Mouse (Mus musculus) midbrain, embryonic 12.5 days (tissue): ENCODE data around the gene Smarca4. TPM values are rescaled to one million over a fixed set of nuclear protein-coding genes. Genes with fewer than 3 reads are reported as not detected.
"Not testable (repeated sequence)": the region's sequence is repeated elsewhere in the genome, so short reads cannot be mapped to it uniquely, and the experiment has no call there.

Experiments used
- ATAC-seq: fragments of 200-750 bp; cut with Nextera tagmentation; 2 replicates; pipeline ENCODE4 v1.8.0; 2017; ENCODE audit warnings: low read depth, moderate TSS enrichment, moderate library complexity; ENCODE audit not compliant: low FRiP score
- H3K27ac ChIP-seq: fragments of 300-500 bp; sonication (generic); replicated peaks from 2 replicates; pipeline ENCODE4 v1.5.1; 2016; ENCODE audit warnings: mild to moderate bottlenecking
- H3K27me3 ChIP-seq: fragments of 300-500 bp; sonication (generic); 2 replicates; pipeline ENCODE4 v1.6.1; 2016; ENCODE audit warnings: mild to moderate bottlenecking
- H3K36me3 ChIP-seq: fragments of 300-500 bp; sonication (generic); 2 replicates; pipeline ENCODE4 v1.6.1; 2016
- H3K4me1 ChIP-seq: fragments of 300-500 bp; sonication (generic); 2 replicates; pipeline ENCODE4 v1.6.1; 2016
- H3K4me2 ChIP-seq: fragments of 300-500 bp; sonication (generic); replicated peaks from 2 replicates; pipeline ENCODE4 v1.6.1; 2016; ENCODE audit warnings: mild to moderate bottlenecking, moderate library complexity
- H3K4me3 ChIP-seq: fragments of 300-500 bp; sonication (generic); 2 replicates; pipeline ENCODE4 v1.5.1; 2016; ENCODE audit warnings: mild to moderate bottlenecking
- H3K9ac ChIP-seq: fragments of 300-500 bp; sonication (generic); replicated peaks from 2 replicates; pipeline ENCODE4 v1.6.1; 2016; ENCODE audit warnings: mild to moderate bottlenecking, moderate library complexity
- H3K9me3 ChIP-seq: fragments of 300-500 bp; sonication (generic); 2 replicates; pipeline ENCODE4 v1.6.1; 2016; ENCODE audit warnings: mild to moderate bottlenecking
- WGBS: fragments of 180-500 bp; shearing (Covaris S2); methylation state at CpG from one replicate; pipeline ENCODE4 v1.1.7; 2016; 5-methylcytosine and 5-hydroxymethylcytosine counted together
- polyA plus RNA-seq: library from polyadenylated mRNA; unstranded; fragments of >200 nt; fragmentation: Nextera tagmentation; extraction: Ambion mirVana; gene quantifications from 2 replicates; pipeline ENCODE4 v1.2.1, GENCODE M21; 2016

Gene Smarca4
- polyA plus RNA-seq, 1 experiment from 2014 or later: 178 TPM

DNA sequence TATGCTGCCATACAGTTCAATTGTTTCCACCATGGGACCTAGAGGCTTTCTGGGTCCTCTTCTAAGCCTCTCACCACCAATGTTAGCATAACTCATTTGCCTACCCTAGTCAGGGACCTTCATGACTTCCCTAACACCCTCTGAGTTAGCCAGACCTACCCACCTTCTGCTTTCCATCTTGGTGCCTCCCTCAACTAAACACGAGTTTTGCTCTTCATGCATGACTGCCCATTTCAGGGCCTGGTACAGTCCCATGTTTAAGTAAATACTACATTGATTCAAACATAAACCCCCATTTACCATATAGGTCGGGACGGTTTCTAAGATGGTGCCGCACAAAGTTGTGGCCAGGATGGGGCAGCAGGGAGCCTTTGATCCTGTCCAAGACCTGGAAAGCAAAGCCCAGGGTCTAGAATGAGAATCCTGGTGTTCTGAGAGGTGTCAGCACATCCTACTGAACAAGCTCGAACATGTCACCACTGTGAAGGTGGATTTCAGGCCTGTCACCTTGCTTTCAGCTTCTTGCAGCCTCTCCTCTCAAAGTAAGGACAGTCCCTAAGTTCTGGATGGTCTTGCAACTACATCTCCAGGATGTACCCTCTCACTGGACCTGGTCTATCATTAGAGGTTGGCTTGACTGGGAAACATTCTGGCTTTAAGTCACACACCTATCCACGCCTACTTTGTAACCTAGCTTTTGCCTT, 24.7 kb upstream of the Smarca4 start:
- Histone ChIP-seq H3K27me3 (no peaks in the 10 kb centered on the region), H3K27ac (no peak overlapping the region), H3K9me3 (no peaks in the 10 kb centered on the region), H3K36me3 (peaks cover 48% of the 10 kb centered on the region), H3K4me2 (peak overlapping the region; percentile 98; the same call in 1 of the 2 replicates), H3K4me3 (no peak overlapping the region), H3K9ac (no peak overlapping the region), H3K4me1 (peaks cover 31% of the 10 kb centered on the region)
- ATAC-seq: no peak
- 85% methylated on average over 6 of the region's 6 CpGs for WGBS

DNA sequence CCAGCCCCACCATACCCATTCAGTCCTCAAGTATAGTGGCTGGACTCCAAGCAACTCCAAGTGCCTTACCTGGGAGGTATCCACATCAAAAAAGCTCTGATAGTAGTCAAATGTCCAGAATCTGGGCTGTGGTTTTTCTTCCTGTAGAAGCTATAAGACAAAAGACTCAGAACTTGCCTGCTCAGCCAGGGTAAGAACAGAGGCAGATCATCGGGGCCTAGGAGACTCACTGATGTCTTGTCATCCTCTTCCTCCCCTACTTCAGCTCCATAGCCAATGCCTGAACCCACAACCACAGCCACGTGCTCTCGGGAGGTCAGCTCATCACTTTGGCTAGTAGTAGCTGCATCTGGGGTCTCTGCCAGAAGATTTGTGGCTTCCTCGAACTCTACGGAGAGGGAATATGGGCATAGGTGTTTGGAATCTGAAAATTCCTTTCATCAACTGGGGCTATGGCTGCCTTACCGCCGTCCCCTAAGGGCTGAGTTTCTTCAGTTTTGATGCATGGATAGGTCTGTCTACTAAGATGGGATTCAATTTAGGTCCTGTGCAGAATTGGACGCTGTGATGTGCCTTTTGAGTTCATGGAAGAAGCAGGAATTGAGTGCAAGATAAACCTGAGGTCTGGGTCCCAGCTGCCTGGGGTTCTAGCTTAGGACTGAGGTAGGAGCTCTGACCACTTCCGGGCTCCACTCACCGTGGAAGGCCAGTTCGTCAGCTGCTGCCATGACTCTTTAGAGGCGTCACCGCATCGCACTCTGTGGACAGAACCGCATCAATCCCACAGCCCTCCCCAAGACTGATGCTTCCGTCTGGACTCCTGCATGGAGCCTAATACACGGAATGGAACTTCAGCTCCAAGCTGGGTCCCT, 23.9 kb upstream of the Smarca4 start:
- Histone ChIP-seq H3K4me3 (peak overlapping the region; percentile 99), H3K4me2 (peak overlapping the region; percentile 98), H3K27me3 (no peaks in the 10 kb centered on the region), H3K9ac (peak overlapping the region; percentile 92; the same call in 1 of the 2 replicates), H3K9me3 (no peaks in the 10 kb centered on the region), H3K36me3 (peaks cover 42% of the 10 kb centered on the region), H3K4me1 (peaks cover 31% of the 10 kb centered on the region), H3K27ac (peak overlapping the region; percentile 83)
- 25% methylated on average over 17 of the region's 17 CpGs for WGBS
- ATAC-seq: peak; percentile 74; the same call in 1 of the 2 replicates

DNA sequence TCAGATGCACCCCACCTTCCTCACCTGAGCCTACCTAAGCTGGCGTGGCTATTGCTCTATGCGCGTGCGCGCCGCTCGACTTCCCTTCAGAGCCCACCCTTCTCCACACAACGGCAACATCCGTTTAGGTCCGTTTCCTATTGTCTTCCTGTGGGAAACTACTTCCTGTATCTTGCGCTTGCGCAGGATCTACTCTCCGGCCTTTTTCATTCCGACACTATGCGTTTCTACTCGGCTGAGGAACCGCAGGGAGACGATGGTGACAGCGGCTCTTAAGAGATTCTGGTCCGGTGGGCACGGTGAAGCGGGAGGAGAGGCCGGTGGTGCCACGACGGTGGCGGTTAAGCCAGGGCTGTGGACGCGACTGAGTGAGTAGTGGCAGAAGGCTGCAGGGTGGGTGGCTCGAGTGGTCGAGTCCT, 23.3 kb upstream of the Smarca4 start, which contains the start of the genes Timm29 and Yipf2:
Timm29 (plus strand) TSS at position 20 of the 419 bp plus-strand sequence.
Yipf2 (minus strand) TSS at position 126 of the 419 bp plus-strand sequence.
- H3K9ac ChIP-seq: peak within 1 kb of the TSS; percentile 92
- peak within 1 kb of the TSS; percentile 98 for H3K4me2 ChIP-seq
- WGBS: under 1% methylated on average over 30 of the region's 30 CpGs
- peaks cover 31% of the 10 kb centered on the region for H3K4me1 ChIP-seq
- H3K27ac ChIP-seq: peak within 1 kb of the TSS; percentile 83
- peak within 1 kb of the TSS; percentile 99 for H3K4me3 ChIP-seq
- no peaks in the 10 kb centered on the region for H3K27me3 ChIP-seq
- ATAC-seq: peak; percentile 90
- no peaks in the 10 kb centered on the region for H3K9me3 ChIP-seq
- H3K36me3 ChIP-seq: peaks cover 36% of the 10 kb centered on the region

DNA sequence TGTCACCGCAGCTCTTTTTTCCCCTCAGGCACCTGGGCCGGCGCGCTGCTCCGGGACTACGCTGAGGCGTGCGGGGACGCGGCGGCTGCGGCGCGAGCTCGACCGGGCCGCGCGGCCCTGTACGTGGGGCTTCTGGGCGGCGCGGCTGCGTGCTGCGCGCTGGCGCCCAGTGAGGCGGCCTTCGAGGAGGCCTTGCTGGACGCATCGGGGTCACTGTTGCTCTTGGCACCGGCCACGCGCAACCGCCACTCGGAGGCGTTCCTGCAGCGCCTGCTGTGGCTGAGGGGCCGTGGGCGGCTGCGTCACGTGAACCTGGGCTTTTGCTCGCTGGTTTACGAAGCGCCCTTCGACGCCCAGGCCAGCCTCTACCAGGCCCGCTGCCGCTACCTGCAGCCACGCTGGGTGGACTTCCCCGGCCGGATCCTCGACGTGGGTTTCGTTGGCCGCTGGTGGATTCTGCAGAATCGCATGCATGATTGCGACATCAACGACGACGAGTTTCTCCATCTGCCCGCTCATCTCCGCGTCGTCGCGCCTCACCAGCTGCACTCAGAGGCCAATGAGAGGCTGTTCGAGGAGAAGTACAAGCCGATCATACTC, 22.7 kb upstream of the Smarca4 start:
- Histone ChIP-seq H3K27ac (peak overlapping the region; percentile 83), H3K4me2 (peak overlapping the region; percentile 98), H3K4me3 (peak overlapping the region; percentile 99), H3K36me3 (peaks cover 31% of the 10 kb centered on the region), H3K9me3 (no peaks in the 10 kb centered on the region), H3K4me1 (peaks cover 31% of the 10 kb centered on the region), H3K27me3 (no peaks in the 10 kb centered on the region), H3K9ac (peak overlapping the region; percentile 92)
- ATAC-seq: no peak
- WGBS: 3% methylated on average over 54 of the region's 69 CpGs

DNA sequence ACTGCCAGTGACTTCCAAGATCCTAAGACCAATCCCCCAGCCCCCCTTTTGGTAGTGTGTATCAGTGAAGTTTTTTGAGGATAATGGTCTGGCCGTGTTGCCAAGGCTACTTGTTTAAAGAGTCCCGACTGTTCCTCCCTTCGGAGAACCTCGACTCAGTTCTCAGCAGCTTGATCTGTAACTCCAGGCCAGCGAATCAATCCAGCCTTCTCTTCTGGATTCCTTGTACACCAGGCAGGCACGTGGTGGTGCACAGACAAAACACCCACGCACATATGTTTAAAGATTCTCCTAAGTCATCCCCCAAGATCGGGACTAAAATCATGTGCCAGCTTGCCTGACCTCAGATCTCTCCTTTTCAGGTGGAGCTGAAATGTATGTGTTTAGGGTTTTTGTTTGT, 21.6 kb upstream of the Smarca4 start:
- not testable (repeated sequence) for H3K9me3 ChIP-seq, H3K27me3 ChIP-seq, H3K9ac ChIP-seq, H3K27ac ChIP-seq, ATAC-seq
- H3K36me3 ChIP-seq: peaks cover 20% of the 10 kb centered on the region
- H3K4me1 ChIP-seq: peaks cover 31% of the 10 kb centered on the region
- WGBS: 91% methylated on average over 8 of the region's 8 CpGs
- H3K4me2 ChIP-seq: peak overlapping the region; percentile 98
- H3K4me3 ChIP-seq: peak overlapping the region; percentile 99

DNA sequence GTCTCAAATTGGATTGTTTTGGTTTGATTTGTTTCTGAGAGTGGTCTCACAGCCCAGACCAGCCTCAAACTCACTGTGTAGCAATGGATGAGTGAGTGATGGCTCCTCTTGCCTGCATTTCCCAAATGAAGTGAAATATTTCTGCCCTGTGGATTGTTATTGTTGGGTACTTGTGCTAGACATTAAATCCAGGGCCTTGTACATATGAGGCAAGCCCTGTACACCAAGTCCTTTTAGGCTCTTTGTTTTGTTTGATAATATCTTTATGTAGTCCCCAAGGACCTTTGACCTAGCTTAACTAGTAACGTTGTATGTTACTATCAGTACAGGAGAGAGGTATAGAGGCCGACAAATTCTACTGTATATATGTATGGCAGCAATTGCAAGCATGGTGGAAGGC, 21.1 kb upstream of the Smarca4 start:
- no peaks in the 10 kb centered on the region for H3K9me3 ChIP-seq
- H3K36me3 ChIP-seq: peaks cover 16% of the 10 kb centered on the region
- no peak overlapping the region for H3K4me2 ChIP-seq
- WGBS: 92% methylated on average over 2 of the region's 2 CpGs
- no peak overlapping the region for H3K4me3 ChIP-seq
- no peak overlapping the region for H3K9ac ChIP-seq
- H3K4me1 ChIP-seq: peaks cover 31% of the 10 kb centered on the region
- no peak overlapping the region for H3K27ac ChIP-seq
- H3K27me3 ChIP-seq: no peaks in the 10 kb centered on the region
- ATAC-seq: no peak

DNA sequence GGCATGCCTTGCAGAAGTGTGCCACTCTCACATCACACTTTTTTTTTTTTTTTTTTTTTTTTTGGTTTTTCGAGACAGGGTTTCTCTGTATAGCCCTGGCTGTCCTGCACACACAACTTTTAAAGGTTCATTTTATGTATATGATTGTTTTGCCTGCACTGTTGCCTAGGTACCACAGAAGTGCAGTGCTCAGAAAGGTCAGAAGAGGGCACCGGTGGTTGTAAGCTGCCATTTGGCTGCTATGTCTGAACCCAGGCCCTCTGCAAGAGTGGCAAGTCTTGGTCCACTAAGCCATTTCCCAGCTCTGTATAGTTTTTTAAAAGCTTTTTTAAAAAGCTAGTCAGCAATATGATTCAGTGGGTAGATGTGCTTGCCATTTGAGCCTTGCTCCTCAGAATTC, 17.8 kb upstream of the Smarca4 start:
- Histone ChIP-seq H3K4me2 (no peak overlapping the region), H3K27me3 (no peaks in the 10 kb centered on the region), H3K4me1 (peaks cover 23% of the 10 kb centered on the region), H3K36me3 (peaks cover 13% of the 10 kb centered on the region; the same call in 1 of the 2 replicates), H3K27ac (no peak overlapping the region), H3K9me3 (no peaks in the 10 kb centered on the region), H3K4me3 (no peak overlapping the region), H3K9ac (no peak overlapping the region)
- WGBS: 35% methylated on average over 2 of the region's 2 CpGs
- no peak for ATAC-seq

DNA sequence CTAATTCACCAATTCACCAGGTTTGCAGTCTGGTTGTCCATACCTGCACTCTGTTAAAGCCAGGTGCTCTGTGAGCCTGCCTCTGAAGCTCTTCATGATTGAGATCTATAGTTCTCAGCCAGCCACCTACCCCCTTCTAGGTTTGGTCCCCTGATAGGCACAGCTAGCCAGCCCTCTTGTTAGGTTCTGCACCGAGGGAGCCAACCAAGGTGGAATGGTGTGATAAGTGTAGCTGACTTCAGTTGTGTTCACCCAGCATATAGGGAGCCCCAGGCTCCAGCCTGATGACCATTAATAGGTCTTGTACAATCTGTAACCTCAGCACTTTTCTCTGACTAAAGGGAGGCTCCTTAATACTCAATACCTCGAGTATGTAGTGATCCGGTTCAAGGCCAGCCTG, 15.8 kb upstream of the Smarca4 start:
- Histone ChIP-seq H3K9me3 (no peaks in the 10 kb centered on the region), H3K27ac (no peak overlapping the region), H3K9ac (no peak overlapping the region), H3K36me3 (peaks cover 8% of the 10 kb centered on the region; the same call in 1 of the 2 replicates), H3K4me2 (no peak overlapping the region), H3K27me3 (no peaks in the 10 kb centered on the region), H3K4me3 (no peak overlapping the region), H3K4me1 (peaks cover 3% of the 10 kb centered on the region; the same call in 1 of the 2 replicates)
- 81% methylated on average over 3 of the region's 3 CpGs for WGBS
- no peak for ATAC-seq

DNA sequence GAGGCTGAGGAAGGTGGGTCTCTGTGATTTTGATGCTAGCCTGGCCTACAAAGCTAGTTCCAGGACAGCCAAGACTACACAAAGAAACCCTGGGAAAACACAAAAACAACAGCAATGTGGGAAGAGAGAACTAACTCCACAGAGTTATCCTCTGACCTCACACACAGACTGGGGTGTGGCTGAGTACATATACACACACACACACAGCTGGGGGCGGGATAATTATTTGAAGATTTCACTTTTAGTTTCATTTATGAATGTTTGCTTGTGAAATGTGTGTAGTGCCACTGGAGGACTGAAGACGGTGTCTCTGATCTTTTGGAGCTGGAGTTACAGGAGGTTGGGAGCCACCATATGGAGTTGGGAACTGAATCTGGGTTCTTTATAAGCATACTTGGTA, 14.9 kb upstream of the Smarca4 start:
- Histone ChIP-seq H3K4me3 (no peak overlapping the region), H3K9ac (no peak overlapping the region), H3K4me1 (no peaks in the 10 kb centered on the region), H3K36me3 (peaks cover 4% of the 10 kb centered on the region; the same call in 1 of the 2 replicates), H3K9me3 (no peaks in the 10 kb centered on the region), H3K27me3 (no peaks in the 10 kb centered on the region), H3K4me2 (no peak overlapping the region), H3K27ac (no peak overlapping the region)
- ATAC-seq: no peak
- 89% methylated on average over 2 of the region's 2 CpGs for WGBS

DNA sequence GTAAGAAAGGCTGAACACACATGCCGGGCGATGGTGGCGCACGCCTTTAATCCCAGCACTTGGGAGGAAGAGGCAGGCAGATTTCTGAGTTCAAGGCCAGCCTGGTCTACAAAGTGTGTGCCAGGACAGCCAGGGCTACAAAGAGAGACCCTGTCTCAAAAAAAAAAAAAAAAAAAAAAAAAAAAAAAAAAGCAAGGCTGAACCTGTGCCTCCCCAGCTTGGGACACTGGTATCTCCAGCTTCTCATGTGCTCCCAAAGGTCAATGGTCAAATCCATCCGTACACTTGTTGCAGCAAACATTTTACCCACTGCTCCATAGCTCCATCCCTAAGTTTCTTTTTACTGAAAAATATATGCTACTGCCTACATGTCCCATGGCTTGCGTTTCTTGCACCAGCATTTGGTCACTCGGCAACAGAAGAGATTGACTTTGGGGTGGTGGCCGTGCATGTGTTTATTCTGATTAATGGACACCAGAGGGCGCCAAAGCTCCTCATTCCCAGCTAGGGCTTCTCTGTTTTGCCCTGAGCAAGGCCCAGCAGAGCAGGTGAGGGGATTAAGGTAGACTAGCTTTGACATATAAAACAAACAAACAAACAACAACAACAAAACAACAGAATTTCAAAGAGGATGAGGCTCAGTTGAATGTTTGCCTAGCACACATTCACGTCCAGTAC, 14.1 kb upstream of the Smarca4 start:
- Histone ChIP-seq H3K27me3 (no peaks in the 10 kb centered on the region), H3K36me3 (no peaks in the 10 kb centered on the region), H3K9ac (no peak overlapping the region), H3K4me1 (no peaks in the 10 kb centered on the region), H3K9me3 (no peaks in the 10 kb centered on the region), H3K4me3 (no peak overlapping the region), H3K4me2 (no peak overlapping the region), H3K27ac (no peak overlapping the region)
- peak; percentile 71; the same call in 1 of the 2 replicates for ATAC-seq
- WGBS: 47% methylated on average over 10 of the region's 10 CpGs

DNA sequence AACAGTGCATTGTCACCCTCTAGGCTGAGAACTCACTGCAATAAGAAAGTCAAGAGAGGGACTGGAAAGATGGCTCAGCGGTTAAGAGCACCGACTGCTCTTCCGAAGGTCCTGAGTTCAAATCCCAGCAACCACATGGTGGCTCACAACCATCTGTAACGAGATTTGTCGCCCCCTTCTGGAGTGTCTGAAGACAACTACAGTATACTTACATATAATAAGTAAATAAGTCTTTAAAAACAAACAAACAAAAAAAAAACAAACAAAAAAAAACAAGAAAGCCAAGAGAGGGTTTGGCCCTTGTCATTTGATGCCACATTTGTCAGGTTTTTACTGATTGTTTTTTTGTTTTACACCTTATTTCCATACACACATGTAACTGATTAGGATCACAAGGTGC, 11.8 kb upstream of the Smarca4 start:
- WGBS: 74% methylated on average over 5 of the region's 5 CpGs
- no peak overlapping the region for H3K4me2 ChIP-seq
- H3K9me3 ChIP-seq: no peaks in the 10 kb centered on the region
- no peak overlapping the region for H3K9ac ChIP-seq
- H3K4me3 ChIP-seq: no peak overlapping the region
- H3K36me3 ChIP-seq: no peaks in the 10 kb centered on the region
- H3K4me1 ChIP-seq: no peaks in the 10 kb centered on the region
- no peak for ATAC-seq
- no peaks in the 10 kb centered on the region for H3K27me3 ChIP-seq
- no peak overlapping the region for H3K27ac ChIP-seq
